Mouse (Mus musculus): ENCODE measurements around the gene Lhx8. TPM values are rescaled to one million over a fixed set of nuclear protein-coding genes. Genes with fewer than 3 reads are reported as not detected.

Lhx8 gene
- polyA plus RNA-seq, 1 experiment from 2014 or later: 35.3 TPM

DNA sequence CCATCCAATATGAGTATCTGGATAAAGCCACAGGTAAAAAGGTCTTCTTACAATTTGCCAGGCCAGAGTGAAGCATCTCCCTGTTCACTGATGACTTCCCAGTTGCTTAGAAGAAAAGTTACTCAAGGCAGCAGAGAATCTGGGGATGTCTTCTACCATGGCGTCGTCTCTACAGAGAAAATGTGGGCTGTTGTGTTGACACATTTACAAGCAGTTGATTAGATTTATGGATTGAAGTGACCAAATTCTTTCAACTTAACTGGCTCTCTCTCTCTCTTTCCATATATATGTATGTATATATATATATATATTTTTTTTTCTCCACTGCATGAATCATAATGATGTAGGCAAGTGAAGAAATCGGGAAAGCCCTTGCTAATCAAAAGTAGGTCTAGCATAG, 55.8 kb downstream of the Lhx8 start:
- H3K4me3 ChIP-seq (replicated peaks; ENCODE audit: low read length): no peak overlapping the region
- no peaks in the 10 kb centered on the region for H3K9me3 ChIP-seq (ENCODE audit: control insufficient read depth, low read length)
- 96% methylated on average over 3 of the region's 3 CpGs for WGBS

DNA sequence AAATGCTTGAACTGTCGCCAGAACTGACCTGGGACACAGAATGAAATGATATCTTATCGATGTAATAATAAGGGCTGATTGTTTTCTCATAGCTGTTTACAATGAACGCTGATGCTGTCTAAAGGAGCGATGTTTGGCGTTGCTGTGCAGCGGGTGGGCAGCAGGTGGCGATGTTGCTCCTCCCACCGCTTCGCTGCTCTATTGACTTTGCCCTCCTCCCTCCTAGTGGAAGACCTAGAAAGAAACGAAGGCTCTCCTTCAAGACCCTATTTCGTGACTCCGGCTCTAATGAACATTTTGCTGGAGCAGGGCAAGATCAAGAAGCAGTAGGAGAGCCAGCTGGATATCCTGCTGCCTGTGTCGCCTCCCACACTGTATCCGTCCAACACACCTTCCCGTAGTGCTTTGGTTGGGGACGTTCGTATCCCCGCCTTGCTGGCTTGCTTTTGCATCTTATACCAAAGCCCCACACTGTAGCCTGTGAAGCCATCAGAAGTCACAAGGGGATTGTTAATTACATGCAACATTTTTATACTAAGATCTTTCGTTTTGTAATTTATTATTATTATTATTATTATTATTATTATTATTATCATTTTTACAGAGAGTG, 60.6 kb downstream of the Lhx8 start:
- H3K4me2 ChIP-seq (ENCODE audit: low read length): peak overlapping the region; percentile 56
- H3K4me3 ChIP-seq (replicated peaks; ENCODE audit: low read length): peak overlapping the region; percentile 36
- 7% methylated on average over 19 of the region's 19 CpGs for WGBS
- ATAC-seq: peak; percentile 93
- no peak overlapping the region for H3K27ac ChIP-seq (ENCODE audit: low read length)
- H3K36me3 ChIP-seq (ENCODE audit: control insufficient read depth, insufficient read depth): no peaks in the 10 kb centered on the region
- peak overlapping the region; percentile 44 for H3K9ac ChIP-seq (replicated peaks; ENCODE audit: low read depth, low read length)
- H3K4me1 ChIP-seq (replicated peaks; ENCODE audit: control insufficient read depth, insufficient read depth, low read length): 0 out of 2 replicates have a peak, but pooled peaks cover 2% of the 10 kb centered on the region
- no peaks in the 10 kb centered on the region for H3K9me3 ChIP-seq (ENCODE audit: control insufficient read depth, low read length)
- H3K27me3 ChIP-seq (replicated peaks; ENCODE audit: control insufficient read depth, insufficient read depth, low read length): no peaks in the 10 kb centered on the region

More for the DNA sequence above, 55.8 kb downstream of the Lhx8 start:
- H3K27ac ChIP-seq (ENCODE audit: low read length): no peak overlapping the region
- no peaks in the 10 kb centered on the region for H3K36me3 ChIP-seq (ENCODE audit: control insufficient read depth, insufficient read depth)
- no peak overlapping the region for H3K9ac ChIP-seq (replicated peaks; ENCODE audit: low read depth, low read length)
- no peaks in the 10 kb centered on the region for H3K27me3 ChIP-seq (replicated peaks; ENCODE audit: control insufficient read depth, insufficient read depth, low read length)
- no peak for ATAC-seq
- H3K4me1 ChIP-seq (replicated peaks; ENCODE audit: control insufficient read depth, insufficient read depth, low read length): 0 out of 2 replicates have a peak, but pooled peaks cover 2% of the 10 kb centered on the region
- H3K4me2 ChIP-seq (ENCODE audit: low read length): no peak overlapping the region

GRCm38 (mm10) chr3:154268313-154268712, 62.1 kb downstream of the Lhx8 start:
- H3K9ac ChIP-seq (replicated peaks; ENCODE audit: low read depth, low read length): no peak overlapping the region
- H3K27ac ChIP-seq (ENCODE audit: low read length): no peak overlapping the region
- no peak for ATAC-seq
- H3K4me1 ChIP-seq (replicated peaks; ENCODE audit: control insufficient read depth, insufficient read depth, low read length): 0 out of 2 replicates have a peak, but pooled peaks cover 2% of the 10 kb centered on the region
- H3K27me3 ChIP-seq (replicated peaks; ENCODE audit: control insufficient read depth, insufficient read depth, low read length): no peaks in the 10 kb centered on the region
- H3K36me3 ChIP-seq (ENCODE audit: control insufficient read depth, insufficient read depth): no peaks in the 10 kb centered on the region
- H3K4me3 ChIP-seq (replicated peaks; ENCODE audit: low read length): no peak overlapping the region
- H3K9me3 ChIP-seq (ENCODE audit: control insufficient read depth, low read length): no peaks in the 10 kb centered on the region
- WGBS: 85% methylated on average over 9 of the region's 9 CpGs
- no peak overlapping the region for H3K4me2 ChIP-seq (ENCODE audit: low read length)

- Histone ChIP-seq H3K27ac (ENCODE audit: low read length) (no peak overlapping the region), H3K4me1 (replicated peaks; ENCODE audit: control insufficient read depth, insufficient read depth, low read length) (no peaks in the 10 kb centered on the region), H3K4me3 (replicated peaks; ENCODE audit: low read length) (no peak overlapping the region), H3K4me2 (ENCODE audit: low read length) (no peak overlapping the region), H3K9ac (replicated peaks; ENCODE audit: low read depth, low read length) (no peak overlapping the region), H3K27me3 (replicated peaks; ENCODE audit: control insufficient read depth, insufficient read depth, low read length) (no peaks in the 10 kb centered on the region), H3K9me3 (ENCODE audit: control insufficient read depth, low read length) (no peaks in the 10 kb centered on the region), H3K36me3 (ENCODE audit: control insufficient read depth, insufficient read depth) (no peaks in the 10 kb centered on the region)
- no peak for ATAC-seq
Observed at GRCm38 (mm10) chr3:154257312-154257711, 73.1 kb downstream of the Lhx8 start.
